Mouse (Mus musculus) fibroblast of lung, adult 2 months (primary cell): Measurements from ENCODE around the gene Def6.
"Not testable (repeated sequence)": the region's sequence is repeated elsewhere in the genome, so short reads cannot be mapped to it uniquely, and the experiment has no call there.

Source experiments
- DNase-seq: peaks from one replicate; pipeline ENCODE4 v3.0.0-alpha.2; 2011; ENCODE audit warnings: low read depth

Gene Def6

GRCm38 (mm10) chr17:28208314-28208612, 685 bp downstream of the Def6 start:
- no peak for DNase-seq

DNA sequence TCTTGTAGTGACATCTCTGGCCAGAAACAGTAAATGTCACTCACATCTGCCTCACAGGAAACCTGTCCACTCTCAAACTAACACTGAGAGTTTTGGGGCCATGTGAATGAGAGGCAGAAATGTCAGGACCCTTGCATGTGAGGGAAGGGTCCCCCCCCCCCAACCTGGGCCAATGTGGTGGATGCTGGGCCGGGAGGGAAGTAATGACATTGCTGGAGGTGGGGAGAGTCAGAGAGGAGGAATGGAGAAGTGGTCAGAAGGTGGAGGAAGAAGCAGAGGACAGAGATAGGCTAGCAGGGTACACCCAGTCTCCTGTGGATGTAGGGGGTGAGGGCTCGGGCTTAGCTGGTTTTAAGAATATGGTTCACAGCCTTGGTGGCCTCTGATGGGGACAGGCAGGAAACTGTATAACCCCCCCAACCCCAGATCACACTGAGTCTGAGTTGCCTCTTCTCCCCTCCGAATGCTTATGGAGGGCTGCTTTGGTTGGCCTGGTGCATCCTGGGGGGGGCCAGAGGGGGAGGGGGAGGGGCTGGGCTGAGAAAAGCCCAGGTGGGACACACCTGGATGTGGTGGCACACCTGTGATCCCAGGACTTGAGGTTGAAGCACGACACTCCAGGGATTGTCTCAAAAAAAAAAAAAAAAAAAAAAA, 2.0 kb downstream of the Def6 start:
- DNase-seq: no peak

DNA sequence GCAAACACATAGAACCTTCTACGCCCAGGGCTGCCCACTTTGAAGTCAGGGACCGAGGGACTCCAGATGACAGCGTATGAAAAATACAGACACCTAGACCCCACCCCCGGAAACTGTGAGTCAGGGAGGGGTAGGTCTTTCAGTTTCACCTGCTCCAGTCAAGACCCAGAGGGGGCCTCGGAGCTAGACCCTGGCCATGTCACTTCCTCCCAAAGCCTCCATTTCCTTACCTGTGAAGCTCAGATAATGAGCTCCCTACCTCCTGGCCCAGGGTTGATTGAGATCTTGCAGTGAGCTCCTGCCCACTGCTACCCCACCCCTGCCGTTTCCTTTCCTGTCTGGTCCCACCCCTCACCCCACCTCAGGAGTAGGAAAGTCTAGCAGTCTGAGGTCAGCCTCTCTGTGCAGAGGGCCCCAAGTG, 4.4 kb downstream of the Def6 start:
- no peak for DNase-seq

- no peak for DNase-seq
Observed at GRCm38 (mm10) chr17:28212391-28212790, 4.8 kb downstream of the Def6 start.

GRCm38 (mm10) chr17:28213236-28213635, 5.7 kb downstream of the Def6 start:
- DNase-seq: no peak

GRCm38 (mm10) chr17:28216791-28217190, 9.2 kb downstream of the Def6 start:
- DNase-seq: no peak

DNA sequence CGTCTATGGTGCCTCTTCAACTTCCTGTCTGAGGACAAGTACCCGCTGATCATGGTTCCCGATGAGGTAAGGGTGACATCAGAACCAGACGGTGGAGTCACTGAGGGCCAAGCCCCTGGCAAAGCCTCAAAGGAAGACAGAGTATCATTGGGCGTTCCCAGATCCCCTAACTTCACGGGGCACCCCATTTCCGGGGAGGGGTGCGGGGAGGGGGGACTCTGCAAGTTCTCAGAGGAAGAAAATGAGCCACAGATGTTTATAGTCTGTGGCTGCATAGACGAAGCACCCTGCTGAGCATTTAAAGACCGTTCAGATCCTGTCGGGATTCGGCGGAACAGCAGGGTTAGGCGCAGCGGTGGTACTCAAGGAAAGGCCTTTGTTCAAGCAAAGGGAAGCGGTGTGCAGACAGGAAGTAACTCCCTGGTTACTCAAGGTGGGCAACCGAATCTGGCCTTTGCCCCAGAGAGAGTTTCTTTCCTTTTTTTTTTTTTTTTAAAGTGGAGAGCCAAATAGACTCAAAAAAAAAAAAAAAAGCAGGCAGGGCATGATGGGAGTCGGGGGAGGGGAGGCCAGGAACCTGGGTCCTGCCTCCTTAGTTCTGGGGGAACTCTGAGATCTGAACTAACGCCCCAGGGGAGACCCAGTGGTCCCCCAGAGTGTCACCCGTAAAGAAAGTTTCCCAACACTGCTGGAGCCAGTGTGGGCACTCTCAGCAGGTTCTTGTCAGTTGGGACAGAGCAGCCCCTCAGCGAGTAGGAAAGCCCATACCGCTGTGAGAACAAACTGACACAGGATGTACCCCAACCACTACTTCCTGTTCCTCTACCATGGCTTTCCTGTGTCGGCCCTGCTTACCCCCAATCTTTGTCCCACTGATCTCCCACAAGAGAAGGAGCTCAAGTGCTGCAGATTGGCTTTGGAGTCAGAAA, 10.4 kb downstream of the Def6 start:
- DNase-seq: no peak

GRCm38 (mm10) chr17:28222463-28222862, 14.9 kb downstream of the Def6 start:
- not testable (repeated sequence) for DNase-seq

- peak; percentile 42 for DNase-seq
Observed at GRCm38 (mm10) chr17:28223561-28224391, 16.2 kb downstream of the Def6 start.

DNA sequence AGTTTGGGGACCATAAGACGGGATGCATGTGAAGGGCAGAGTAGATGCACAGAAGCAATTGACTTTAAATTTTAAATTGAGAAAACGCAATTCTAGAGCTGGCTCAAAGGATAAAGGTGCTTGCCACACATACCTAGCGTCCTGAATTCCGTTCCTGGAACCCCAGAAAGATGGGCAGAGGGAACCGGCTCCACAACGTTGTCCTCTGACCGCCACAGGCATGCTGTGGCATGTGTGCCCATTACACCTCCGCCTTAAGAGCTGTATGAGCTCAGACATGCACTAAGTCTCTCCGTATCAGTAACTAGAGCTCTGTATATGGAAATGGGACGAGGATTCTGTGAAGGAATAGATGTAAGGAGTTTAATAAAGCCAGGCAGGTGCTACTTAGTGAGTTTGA, 17.0 kb downstream of the Def6 start:
- no peak for DNase-seq

GRCm38 (mm10) chr17:28226014-28226413, 18.4 kb downstream of the Def6 start:
- DNase-seq: peak; percentile 73

DNA sequence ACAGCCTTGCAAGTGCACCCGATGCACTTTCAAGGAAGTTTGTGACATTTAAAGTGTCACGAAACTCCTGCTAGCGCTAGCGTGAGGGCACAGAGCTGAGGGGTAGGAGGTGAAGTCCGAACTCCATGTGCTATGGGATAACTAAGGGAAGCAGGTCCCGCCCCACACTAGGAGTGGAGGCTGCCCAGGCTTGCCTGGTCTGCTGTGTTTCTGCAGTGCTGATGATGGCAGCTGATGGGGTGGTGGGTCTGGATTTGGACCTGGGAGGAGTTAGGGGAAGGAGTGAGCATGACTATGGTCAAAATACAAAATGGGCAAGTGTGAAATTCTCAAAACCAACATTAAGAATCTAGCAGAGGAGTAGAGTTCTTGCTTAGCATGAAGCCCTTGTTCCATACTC, 22.9 kb downstream of the Def6 start:
- no peak for DNase-seq

DNA sequence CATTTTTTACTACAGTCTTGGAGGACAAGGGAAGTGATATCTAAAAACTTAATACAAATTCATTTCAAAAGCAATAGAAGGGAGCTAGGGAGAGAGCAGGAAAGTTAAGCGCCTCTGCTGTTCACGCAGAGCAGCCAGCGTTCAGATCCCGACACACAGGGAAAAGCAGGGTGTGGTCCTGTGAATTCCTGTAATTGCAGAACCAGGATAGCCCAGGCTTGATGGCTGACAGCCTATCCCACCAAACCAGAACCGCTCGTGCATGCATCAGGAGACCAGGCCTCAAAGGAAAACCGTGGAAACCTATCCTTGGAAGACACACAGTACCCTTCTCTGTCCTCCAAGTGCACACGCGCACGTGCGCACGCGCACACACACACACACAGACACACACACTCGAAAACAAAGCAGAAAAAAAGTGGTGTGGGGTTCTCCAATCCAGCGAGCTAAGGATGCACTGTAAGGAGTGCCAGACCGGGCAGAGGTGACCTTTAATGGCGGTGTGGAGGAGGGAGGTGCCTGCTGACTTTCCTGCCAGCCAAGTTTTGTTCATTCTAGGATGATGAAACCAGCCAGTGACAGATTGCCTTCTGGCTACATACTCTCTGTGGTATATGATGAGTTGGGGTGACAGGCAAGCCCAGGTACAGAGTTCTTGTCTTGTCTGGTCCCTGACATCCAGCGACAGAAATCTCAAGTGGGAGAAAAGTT, 23.6 kb downstream of the Def6 start:
- no peak for DNase-seq

DNA sequence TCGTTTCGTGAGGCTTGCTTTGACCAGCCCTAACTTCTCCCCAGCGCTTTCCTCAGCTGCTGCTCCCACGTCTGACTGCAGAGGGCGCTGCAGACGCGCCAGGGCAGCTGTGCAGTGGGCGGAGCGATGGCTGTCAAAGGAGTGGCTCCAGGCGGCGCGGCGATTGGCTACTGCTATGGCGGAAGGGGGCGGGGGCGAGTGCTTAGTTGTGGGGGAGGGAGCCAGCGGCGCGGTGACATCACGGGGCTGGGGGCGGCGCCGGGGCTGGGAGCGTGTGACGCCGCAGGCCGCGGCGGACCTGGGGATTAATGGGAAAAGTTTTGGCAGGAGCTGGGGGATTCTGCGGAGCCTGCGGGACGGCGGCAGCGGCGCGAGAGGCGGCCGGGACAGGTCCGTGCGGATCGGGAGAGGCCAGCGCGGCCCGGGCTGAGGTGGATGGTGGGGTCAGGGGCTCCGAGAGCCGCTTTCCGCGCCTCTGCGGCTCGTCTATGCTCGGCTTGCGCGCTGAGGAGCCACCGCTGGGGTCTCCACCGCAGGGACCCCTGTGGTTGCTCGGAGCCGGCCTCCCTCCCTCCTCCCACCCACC, 25.0 kb downstream of the Def6 start, which contains the start of gene Ppard:
Gene Ppard, plus strand, starts transcription at position 226 of the 586 bp plus-strand sequence.
- DNase-seq: peak; percentile 87

DNA sequence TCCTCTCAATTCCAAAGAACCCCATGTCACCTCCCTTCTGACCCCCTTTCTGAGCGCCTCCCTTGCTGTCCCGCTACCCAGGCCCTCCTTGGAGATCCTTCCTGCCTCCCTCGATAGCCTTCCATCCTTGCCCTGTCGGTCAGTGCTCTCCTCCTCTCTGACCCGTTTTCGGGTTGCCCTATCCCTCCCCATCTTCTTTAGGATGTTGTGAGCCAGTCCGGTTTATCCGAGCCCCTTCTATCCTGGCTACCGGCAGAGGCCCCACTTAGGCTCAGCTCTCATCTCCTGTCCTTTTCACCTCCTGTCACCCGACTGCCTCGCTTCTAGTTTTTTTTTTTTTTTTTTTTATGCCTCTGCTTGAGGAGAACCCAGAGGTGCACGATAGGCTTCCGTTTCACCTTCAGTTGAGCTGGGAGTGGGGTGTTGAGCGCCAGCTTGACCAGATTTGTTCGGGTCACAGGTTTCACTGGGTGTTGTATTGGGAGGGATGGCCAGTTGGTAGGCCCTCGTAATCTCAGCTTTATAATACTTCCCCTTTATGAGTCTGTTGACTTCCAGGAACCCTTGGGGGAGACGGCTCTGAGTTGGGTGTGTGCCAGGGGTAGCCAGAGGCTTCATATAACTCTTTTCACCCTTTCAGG, 25.6 kb downstream of the Def6 start:
- DNase-seq: no peak

- DNase-seq: no peak
Observed at GRCm38 (mm10) chr17:28234641-28235040, 27.1 kb downstream of the Def6 start.

DNA sequence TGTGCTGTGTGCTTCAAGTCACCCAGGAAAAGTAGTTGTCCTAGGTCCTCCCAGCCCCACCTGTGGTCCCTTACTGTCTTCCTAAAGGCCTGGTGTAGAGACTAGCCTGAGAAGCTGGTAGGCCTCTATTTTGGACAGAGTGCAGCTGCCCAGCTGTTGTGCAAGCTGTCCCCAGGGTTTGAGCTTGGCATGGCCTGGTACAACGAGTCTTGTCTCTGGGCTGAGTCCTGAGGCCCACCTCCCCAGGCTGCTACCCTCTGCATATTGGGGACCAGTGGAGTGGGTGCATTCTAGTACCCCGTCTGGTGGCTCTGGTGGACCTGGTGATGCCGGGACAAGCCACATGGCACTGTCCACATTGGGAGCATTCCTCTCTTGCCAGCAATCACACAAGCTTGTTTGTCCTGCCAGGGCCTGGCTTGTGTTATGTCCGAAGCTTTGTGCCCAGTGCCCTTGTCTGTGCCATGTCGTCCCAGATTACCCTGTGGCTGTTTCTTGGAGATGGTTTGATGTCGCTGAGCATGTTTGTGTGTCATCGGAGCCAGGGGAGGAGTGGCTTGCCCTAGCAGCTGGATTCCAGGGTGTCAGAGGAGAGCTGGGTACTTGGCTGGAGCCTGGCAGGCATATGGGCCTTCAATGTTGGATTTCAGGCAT, 28.5 kb downstream of the Def6 start:
- DNase-seq: no peak

- DNase-seq: no peak
Observed at GRCm38 (mm10) chr17:28236636-28237015, 29.0 kb downstream of the Def6 start.

- no peak for DNase-seq
Observed at GRCm38 (mm10) chr17:28237362-28237761, 29.8 kb downstream of the Def6 start.

DNA sequence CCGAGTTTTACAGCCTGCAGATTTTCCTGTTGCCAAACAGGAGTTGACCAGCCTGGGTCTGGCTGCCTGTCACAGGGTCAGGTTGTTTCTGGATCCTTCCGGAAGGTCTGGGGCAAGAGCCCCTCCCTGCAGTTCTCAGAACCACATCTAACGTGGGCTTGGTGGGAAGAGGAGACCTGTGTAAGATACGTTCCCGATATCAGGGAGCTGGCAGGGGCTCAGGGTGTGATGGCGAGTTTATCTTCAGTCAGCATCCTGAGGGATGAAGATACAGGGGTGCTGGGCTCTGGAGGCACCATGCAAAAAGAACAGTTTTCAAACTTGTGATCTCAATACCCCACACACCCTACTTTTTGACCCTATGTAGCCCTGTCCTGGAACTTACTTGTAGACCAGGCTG, 30.3 kb downstream of the Def6 start:
- no peak for DNase-seq

- no peak for DNase-seq
Observed at GRCm38 (mm10) chr17:28240846-28241245, 33.3 kb downstream of the Def6 start.
